Mouse (Mus musculus): ENCODE data around the gene Itga1. TPM values are rescaled to one million over a fixed set of nuclear protein-coding genes. Genes with fewer than 3 reads are reported as not detected.

The Itga1 gene
- total RNA-seq, 2 experiments from 2014 or later, result 9.8 to 12.3 TPM

DNA sequence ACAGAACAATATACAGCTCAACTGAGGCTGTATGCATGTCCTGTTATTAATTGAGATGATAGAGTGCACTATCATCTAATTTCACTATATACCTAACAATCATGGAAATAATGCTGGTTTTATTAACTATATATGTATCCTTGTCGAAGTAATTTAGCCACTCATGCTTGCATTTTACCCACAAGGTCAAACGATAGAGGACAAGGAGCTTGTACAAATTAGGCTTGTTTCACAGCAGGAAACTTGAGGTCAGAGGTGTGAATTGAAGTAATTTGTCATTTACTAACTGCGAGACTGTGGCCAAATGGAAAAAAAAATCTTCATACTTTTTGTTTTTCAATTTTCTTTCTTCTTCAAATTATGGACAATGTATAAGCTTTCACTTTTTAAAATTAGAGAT, 3.5 kb downstream of the Itga1 start:
- no peak for DNase-seq

DNA sequence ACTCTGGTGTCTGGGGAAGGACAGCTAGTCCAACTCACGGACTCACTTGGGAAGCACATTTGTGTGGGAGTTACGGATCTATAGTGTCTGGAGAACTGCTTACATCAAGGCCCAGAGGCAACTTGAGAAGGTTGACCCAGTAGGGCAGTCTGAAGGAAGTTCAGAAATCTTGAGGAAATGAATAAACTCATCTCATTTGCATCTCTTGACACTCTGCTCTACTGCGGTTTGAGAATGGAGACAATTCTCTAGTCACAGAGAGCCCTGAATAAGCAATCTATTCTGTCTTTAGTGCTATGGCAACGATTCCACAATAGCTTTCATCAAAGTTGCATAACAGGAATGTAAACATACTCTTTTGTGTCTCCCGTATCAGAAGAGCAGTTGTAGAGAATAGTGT, 4.8 kb downstream of the Itga1 start:
- no peak for DNase-seq

DNA sequence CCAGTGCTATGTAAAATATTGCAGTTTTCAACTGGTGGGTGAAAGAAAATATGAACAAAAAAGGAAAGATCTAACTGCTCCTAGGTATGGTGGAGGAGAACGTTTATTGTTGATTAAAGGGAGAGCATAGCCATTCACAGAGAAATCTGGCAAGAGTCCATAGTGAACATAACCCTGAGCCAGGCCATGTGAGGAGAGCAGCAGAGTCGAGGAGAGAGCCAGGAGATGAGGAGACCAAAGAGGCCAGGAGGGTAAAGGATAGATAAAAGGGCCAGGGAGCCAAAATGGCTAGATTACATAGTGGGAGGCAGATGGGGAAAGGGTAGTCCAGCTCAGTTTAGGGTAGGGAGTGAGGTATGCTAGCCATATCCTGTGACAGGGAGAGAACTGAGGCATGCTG, 5.5 kb downstream of the Itga1 start:
- no peak for DNase-seq

DNA sequence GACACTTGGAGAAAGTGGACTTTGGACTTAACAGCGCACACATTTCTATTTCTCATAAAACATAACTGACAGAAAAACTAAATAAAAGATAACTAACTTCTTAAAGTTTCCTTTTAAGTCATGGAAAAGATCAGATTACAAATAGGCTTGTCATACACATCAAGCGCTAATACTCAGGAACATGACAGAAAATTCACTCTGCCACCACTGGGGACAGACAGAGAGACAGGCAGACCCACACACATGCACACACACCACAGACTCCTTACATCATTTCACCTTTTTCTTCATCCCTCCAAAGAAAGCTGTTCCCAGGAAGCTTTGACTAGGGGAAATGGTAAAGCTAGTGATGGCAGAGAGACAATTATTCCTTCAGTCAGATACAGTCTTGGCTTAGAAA, 6.4 kb downstream of the Itga1 start:
- DNase-seq, result no peak

DNA sequence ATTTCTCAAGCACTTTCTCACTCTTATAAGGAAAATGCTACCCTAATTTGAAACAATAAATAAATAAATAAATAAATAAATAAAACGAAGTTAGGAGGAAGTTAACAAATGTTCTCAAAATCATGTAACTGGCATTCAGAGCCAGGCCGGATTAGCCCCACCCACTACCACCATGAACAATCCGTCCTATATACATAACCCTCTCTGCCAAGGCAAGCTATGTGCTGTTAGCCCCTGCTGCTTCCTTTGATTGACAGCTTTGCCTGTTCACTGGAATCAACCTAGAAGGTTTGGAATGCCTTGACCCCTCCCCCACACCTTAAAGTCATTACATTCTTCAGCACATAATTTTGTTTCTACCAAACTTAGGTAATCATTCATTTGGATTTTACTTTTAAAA, 10.3 kb downstream of the Itga1 start:
- no peak for DNase-seq

DNA sequence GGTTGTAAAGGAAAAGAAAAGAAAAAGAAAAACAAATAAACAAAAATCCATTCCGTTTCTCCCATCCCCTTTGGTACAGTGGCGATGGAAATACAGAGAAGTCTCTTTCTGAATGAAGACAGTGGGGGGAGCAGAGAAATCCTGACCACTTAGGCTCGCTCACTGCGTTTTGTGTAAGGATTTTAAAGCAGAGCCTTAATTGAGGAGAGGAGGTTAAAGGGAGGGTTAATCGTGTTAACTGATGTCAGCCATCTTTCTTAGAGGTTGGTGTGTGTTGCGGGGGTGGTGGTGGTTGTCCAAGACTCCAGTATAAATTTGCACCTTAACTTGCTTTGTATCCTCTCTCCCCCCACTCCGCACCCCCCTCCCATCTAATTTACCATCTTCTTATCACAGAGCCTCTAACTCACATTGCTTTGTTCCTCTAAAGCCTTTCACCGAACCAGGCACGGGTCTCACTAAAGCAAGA, 10.8 kb downstream of the Itga1 start:
- DNase-seq, result no peak

DNA sequence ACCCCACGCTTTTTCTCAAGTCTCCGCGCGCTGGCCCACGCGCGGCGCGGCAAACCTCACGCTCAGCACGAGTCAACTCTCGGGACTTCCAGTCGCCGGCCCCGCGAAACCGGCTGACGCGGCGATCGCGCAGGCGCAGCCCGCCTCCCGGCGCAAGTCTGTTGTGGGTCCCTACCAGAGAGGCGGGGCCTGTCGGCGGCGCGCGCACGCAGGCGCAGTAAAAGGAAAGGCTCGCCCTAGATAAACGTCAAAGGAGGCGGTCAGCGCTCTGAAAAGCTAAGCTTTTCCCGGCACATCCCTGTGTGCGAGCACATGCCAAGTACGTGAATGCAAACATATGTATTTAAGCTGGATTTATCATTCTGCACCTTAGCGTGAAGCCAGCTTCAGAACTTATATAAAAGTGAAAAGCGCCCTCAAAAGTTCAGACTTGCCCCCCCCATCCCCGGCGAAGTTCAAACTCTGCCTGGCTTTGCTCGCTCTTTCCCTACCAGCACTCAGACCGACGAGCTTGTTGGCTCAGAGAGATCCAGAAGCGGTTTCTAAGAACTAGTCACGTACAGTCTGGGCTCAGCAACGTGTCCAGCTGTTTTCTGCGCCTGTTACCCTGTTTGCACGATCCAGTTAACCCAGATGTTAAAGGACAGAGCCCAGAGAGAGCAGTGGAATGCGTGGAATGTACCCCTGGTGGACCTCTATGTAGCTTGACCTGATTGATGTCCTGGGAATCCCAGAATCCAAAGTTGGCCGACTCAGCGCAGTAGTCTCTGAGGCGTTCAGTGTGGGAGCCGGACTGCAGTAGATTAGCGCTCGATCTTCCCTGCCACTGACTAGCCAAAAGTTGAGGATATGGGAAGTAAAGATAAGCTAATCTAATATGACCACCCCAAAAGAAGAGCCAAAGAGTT, 11.4 kb downstream of the Itga1 start, which contains the start of gene Pelo:
TSS of gene Pelo (minus strand) at position 118 of the 908 bp plus-strand sequence.
- DNase-seq, result peak; percentile 95

DNA sequence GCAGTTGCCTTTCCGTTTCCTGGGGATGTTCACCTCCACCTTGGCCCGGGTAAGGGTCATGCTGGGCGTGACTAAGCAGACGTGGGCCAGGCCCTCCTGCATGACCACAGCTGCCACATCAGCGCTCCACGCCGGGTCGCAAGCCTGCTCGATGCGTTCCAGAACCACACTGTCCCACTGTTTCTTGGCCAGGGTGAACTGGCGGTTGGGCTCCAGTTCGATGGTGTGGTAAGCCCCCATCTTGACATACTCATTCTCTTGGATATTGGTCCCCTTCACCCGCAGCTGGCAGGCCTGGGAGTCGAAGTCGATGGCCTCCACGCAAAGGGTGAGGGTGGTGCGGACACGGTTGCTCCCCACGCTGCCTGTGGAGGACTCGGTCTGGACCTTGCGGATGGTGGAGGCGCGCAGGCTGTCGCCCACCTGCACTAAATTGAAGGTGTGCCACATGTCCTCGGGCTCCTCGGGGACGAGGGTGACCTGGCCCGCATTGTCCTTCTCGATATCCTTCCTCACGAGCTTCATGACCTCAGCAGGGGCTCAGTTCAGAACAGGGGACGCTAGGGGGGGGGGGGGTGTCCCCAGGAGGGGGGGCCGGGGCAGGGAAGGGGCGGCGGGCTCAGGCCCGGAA, 12.3 kb downstream of the Itga1 start:
- peak; percentile 22 for DNase-seq

DNA sequence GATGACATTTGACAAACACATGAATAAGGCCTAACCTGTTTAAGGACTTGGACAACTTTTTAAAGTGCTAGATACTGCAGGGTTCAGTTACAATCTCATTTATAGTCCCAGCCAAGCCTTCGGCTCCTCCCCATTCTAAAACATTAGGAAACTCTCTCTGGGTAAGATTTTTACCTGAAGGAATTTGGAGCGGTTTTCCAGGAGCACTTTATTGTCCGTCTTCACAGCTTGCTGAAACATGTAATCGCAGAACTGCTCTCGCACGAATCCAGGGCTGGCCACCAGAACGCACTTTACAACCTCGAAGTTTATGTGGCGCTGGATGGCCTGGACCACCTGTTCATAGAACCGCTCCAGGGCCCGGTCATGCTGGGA, 12.8 kb downstream of the Itga1 start:
- no peak for DNase-seq

DNA sequence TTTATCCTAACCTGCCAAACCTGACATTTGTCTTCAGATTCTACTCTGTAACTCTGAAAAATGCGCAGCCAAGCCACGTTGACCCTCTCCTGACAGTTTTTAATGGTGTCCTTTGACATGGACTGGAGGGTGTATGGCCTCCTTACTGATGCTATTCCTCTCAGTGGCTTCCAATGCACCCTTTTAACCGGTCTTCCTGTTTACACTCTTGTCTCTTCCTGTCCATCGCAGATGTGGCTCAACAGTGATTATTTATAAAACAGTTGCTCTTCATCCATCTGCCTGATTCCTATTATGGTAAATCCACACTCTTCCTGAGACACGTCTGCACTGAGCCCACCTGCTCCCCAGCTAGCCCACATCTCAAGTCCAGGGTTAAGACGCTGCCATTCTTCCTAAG, 15.8 kb downstream of the Itga1 start:
- DNase-seq, result no peak

DNA sequence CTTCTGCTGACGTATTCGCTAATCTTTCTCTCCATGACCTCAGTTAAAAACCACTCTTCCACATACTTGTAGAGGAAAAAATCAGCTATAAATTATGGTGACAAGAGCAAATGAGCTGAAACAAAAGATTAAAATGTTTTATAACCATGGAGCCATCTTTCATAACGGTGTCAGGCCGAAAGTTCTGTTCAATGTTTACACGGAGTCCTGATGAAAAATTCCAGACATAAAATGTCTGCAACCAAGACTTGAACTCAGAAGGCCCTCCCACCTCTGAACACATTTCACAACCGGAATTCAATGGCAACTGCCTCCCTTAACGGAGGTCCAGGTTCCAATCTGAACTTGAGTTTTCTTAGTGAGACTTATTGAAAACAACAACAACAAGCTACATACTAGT, 19.4 kb downstream of the Itga1 start:
- no peak for DNase-seq

DNA sequence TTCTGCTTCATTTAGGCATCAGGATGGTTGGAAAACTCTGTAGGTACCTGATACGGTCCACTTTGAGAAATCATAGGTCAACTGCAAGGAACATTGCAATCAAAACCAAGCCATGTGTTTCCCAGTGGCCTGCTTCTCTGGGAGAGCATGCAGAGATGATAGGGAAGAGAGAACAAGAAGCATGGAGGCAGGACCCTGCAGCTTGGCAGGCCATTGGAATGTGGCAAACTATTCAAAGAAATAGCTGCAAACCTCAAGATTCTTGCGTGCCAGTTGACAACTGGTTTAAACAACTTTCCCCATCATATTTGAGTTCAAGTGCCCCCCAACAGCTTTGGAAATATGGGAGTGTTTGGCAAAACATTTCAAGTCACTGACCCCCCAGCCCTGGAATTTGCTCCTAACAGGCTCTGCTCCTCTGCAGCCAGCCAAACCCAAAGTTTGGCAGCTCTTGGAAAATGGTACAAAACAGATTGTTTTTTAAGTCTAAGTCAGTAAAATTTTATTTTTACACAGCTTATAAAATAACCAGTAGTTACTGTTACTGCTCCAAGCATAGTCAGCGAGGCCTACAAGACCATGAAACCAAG, 21.7 kb downstream of the Itga1 start:
- no peak for DNase-seq

DNA sequence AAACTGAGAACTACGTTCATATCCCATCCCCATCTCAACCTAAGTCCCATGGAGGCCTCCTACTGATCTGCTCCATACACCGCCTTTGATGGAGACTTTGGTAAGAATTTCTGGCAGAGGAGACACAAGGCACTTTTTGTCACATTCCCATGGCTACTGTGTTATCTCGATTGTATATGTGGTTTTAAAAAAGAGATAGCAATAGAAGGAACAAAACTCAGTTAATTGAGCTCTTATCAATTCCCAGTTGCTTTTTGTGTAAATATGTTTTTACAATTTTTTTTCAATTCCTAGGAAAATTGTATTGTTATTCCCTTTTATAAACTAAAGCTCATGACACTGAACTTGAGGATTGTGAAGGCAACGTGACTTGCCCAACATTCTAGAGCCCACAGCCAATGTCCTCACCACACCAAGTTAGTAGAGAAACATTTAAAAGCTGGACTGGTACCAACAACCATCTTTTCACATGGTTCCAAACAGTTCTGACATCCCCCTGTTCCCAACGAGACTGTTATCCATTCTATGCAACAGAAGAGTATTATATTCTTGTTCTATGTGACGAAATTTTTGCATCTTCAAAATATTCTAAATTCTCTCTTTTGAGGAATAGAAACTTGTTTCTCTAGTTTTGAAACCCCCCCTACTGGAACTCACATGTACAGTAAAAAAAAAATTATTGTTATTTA, 22.6 kb downstream of the Itga1 start:
- no peak for DNase-seq

DNA sequence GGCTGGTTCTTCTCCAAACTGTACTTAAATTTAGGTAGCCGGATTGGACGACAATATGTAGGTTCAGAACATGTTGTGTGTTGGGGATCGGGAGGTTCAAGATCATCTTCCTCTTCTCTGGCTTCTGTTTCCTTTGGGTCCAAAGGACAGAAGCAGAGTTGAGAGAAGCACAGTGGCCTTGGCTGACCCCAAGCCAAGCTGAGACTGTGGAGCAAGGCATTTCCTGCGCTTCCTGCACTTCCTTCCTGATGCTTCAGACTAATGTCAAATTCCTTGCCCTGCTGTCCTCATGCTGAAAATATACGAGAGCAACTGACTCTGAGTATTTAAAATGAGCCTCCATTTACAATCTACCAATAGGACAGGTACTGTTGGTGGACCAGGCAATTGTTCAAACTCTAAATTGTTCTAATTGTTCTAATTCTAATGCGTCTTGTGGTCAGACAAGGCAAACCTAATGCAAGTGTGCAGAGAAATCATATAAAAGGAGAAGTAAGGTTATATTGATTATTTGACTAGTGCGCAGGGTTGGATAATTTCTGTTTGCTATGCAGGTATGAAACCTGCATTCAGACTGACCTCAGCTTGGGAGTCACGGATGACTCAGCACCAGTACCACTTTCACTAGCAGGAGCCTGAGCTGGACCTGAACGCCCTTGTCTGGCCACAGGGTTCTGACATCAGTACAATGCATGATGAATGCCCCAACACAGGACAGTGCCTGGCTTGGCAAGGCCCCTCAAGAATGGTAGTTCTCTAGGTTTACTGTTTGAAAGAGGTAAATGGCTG, 24.2 kb downstream of the Itga1 start:
- DNase-seq, result peak; percentile 32

DNA sequence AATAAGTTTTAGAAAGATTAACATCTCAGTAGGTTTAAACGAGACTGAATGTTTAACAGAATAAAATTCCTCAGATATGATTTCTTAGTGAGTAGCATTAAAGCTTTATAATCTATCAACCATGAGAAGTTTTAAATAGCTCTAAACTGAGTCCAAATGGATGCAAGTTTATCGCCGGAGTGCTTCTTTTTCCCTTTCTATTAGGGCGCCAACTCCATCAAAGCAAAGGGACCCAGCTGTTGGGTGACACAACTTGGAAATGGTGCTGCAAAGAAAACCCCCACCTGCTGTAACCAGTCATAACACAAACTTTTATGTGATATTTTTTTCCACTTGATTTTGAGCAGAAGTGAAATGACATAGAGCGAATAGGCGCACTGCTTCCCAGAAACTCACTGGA, 29.4 kb downstream of the Itga1 start:
- no peak for DNase-seq

DNA sequence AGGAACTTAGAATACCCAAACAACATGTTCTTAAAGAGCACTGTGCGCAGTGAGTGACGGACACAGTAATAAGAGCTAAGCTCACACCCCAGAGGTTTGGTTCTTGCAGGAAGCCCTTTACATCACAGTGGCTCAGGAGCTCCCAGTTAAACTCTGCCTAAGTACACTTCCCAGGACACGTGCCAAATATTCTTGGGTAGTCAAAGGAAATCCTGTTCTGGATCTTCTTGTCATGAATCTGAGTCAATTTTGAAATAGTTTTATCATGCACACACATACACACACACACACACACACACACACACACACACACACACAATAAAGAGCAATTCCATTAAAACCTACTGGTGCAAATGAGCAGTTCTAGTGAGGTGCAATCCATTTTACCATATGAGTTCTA, 30.3 kb downstream of the Itga1 start:
- DNase-seq, result no peak

DNA sequence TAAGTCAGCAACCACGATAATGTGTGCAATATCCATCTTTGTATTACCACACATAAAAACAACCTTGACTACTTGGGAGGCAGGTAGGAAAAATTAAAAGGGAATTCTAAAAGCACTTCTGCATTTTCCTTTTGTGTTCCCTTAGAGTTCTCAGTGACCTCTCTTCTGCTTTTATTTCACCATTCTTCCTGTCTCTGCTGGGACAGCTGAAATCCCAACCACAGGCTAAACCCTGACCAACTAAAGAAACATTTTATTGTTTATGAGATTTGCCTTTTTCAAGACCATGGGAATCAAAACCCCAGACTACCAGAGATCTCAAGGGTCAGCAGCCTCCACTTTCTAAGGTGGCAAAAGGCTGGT, 33.8 kb downstream of the Itga1 start:
- no peak for DNase-seq

DNA sequence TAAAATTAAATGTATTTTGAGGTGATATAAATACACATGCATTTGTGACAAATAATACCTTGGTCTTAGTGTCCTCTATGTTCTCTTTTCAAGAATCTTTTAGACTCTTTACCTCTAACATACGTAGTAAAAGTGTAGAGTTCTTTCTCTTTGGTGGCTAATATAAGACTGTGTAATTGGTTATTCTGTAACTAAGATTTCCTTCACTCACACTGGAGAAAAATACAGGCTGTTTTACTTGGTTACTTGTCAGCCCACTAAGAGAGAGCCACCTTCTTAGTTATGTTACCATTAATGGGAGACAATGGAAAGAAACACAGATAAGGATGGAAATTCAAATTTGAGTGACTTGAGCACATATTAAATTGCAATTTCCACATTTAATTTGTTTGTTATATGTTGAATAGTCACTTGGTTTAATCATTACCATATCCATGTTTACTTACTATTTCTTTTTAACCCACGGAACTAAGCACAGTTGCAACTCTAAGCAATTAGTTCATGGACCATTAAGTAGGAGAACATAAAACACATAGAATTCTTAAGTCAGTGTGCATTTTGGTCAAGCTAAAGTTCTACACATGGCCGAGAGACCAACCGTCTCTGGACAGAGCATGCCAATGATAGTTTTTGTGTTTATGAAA, 34.3 kb downstream of the Itga1 start:
- DNase-seq, result no peak

DNA sequence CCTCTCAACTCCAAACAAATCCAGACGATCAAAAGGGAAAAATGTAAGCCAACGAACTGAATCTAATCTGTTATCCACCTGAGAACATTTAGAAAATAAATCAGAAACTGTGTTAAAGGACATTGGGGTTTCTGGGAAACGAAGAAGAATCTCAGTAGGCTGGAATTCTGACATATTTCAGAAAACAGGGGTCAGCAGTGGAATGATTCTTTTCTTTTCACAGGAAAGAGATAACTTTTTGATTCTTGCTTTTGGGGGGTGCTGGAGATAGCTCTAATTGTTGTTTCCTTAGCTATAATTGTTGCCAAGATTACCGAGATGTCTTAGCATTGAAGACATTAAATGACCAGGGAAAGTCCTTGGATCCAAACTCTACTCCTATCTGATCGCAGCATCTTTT, 44.2 kb downstream of the Itga1 start:
- no peak for DNase-seq

DNA sequence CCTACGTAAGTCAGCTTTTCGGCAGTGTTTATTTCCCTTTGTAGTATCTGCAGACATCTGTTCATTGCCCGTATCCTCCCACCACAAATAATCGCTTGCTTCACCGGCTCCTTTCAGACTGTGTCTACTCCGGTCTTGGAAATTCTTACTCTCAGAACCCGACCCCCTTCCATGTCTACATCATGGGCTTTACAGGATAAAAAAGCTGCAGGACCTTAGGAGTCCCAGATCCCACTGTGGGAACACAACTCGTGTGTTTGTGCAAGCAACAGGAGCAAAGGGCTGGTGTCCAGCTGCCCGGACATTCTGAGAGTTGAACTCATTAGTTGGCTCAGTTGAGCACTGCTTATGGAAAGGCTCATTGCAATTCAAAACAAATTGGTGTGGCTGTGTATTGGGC, 47.0 kb downstream of the Itga1 start:
- DNase-seq, result no peak

DNA sequence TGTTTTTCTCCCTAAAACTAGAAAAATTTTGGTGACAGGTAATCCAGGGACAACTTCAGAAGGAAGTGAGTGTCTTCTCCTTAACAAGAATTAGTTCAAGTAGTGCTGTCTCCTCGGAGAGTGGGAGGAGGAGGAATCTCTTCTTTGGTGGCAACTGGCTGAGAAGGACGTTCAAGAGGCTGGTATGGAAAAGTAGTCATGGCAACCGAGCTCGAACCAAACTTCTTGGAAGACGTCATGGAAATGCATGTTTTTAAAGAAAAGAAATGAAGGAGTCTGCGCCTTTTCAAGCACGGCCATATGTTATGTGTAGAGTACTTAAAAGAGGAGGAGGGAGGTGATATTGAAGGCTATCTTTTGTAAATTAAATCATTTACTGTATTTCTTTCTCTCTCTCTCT, 49.2 kb downstream of the Itga1 start:
- DNase-seq, result no peak
